Mouse (Mus musculus) common myeloid progenitor, adult 5-6 weeks (primary cell): ENCODE data around the gene Phb. TPM values are rescaled to one million over a fixed set of nuclear protein-coding genes. Genes with fewer than 3 reads are reported as not detected.
"Not testable (repeated sequence)": the region's sequence is repeated elsewhere in the genome, so short reads cannot be mapped to it uniquely, and the experiment has no call there.

Source experiments
- ATAC-seq: replicated peaks from 2 replicates; pipeline ENCODE4 v1.8.0; 2016; ENCODE audit warnings: low read depth, mild to moderate bottlenecking, moderate TSS enrichment, inconsistent platforms; ENCODE audit not compliant: poor library complexity, severe bottlenecking
- total RNA-seq: library from RNA; stranded (forward); fragments of 200-1000, 187-1606 nt; gene quantifications from 2 replicates; pipeline ENCODE4 v1.2.3, GENCODE M21; 2017

Gene Phb
- total RNA-seq, 1 experiment from 2014 or later: 119 TPM

- ATAC-seq: no peak
Observed at GRCm38 (mm10) chr11:95649560-95649959, 17.2 kb upstream of the Phb start.

- no peak for ATAC-seq
Observed at GRCm38 (mm10) chr11:95650001-95650400, 16.8 kb upstream of the Phb start.

- ATAC-seq: no peak
Observed at GRCm38 (mm10) chr11:95650981-95651380, 15.8 kb upstream of the Phb start.

- ATAC-seq: no peak
Observed at GRCm38 (mm10) chr11:95657449-95657848, 9.3 kb upstream of the Phb start.

- peak; percentile 24; the same call in 1 of the 2 replicates for ATAC-seq
Observed at GRCm38 (mm10) chr11:95667177-95667576, 420 bp downstream of the Phb start.

GRCm38 (mm10) chr11:95668086-95668485 lies 1.3 kb downstream of the Phb start:
- ATAC-seq: not testable (repeated sequence)

- no peak for ATAC-seq
Observed at GRCm38 (mm10) chr11:95675498-95675897, 8.7 kb downstream of the Phb start.

- ATAC-seq: peak; percentile 43
Observed at GRCm38 (mm10) chr11:95676307-95676706, 9.6 kb downstream of the Phb start.

- ATAC-seq: no peak
Observed at GRCm38 (mm10) chr11:95677925-95678701, 11.4 kb downstream of the Phb start.

- no peak for ATAC-seq
Observed at GRCm38 (mm10) chr11:95681995-95682601, 15.3 kb downstream of the Phb start.

GRCm38 (mm10) chr11:95682946-95683345 lies 16.2 kb downstream of the Phb start:
- ATAC-seq: no peak

GRCm38 (mm10) chr11:95686031-95686430 lies 19.3 kb downstream of the Phb start:
- ATAC-seq: peak; percentile 60

- ATAC-seq: no peak
Observed at GRCm38 (mm10) chr11:95687084-95687656, 20.4 kb downstream of the Phb start.

- peak; percentile 72 for ATAC-seq
Observed at GRCm38 (mm10) chr11:95688515-95688914, 21.8 kb downstream of the Phb start.

GRCm38 (mm10) chr11:95688981-95689380 lies 22.2 kb downstream of the Phb start:
- ATAC-seq: peak; percentile 23

- ATAC-seq: no peak
Observed at GRCm38 (mm10) chr11:95689544-95689943, 22.8 kb downstream of the Phb start.

- ATAC-seq: no peak
Observed at GRCm38 (mm10) chr11:95698541-95698940, 31.8 kb downstream of the Phb start.

- peak; percentile 45; the same call in 1 of the 2 replicates for ATAC-seq
Observed at GRCm38 (mm10) chr11:95700778-95701739, 34.3 kb downstream of the Phb start.

GRCm38 (mm10) chr11:95704032-95704969 lies 37.5 kb downstream of the Phb start:
- ATAC-seq: peak; percentile 49
